Mouse (Mus musculus): Measurements from ENCODE around the gene Lama1.

GRCm38 (mm10) chr17:67813666-67814065 is 116.6 kb downstream of the Lama1 start:
- TF ChIP-seq CTCF (conservative IDR thresholded peaks at IDR 0.05; ENCODE audit: low read length) (no peak), POU5F1 (IDR thresholded peaks at IDR 0.05; ENCODE audit: borderline replicate concordance, low read length) (no peak), NANOG (IDR thresholded peaks at IDR 0.05; ENCODE audit: borderline replicate concordance, low read length) (no peak)
